Mouse (Mus musculus): ENCODE data around the gene Slc13a2. TPM values are rescaled to one million over a fixed set of nuclear protein-coding genes. Genes with fewer than 3 reads are reported as not detected.

The Slc13a2 gene
- polyA plus RNA-seq, 1 experiment from 2014 or later, result 1.1 TPM

GRCm38 (mm10) chr11:78377549-78378159 is 44.4 kb downstream of the Slc13a2 start:
- ATAC-seq, result no peak
- TF ChIP-seq CTCF (IDR thresholded peaks at IDR 0.05), result no peak
- DNase-seq (ENCODE audit: low read depth, low spot score), result no peak
- H3K27me3 ChIP-seq, result no peaks in the 10 kb centered on the region
- in situ Hi-C loops (cut with MboI; ENCODE audit: low pct_unique_long_range_greater_than_20kb), result no loop called here
- ChIA-PET CTCF (interaction anchor here (3.9 kb wide), 1 partner anchor 20 kb away, joined by 13 read pairs; no protein-coding TSS in a partner anchor), POLR2A (interaction anchor here (0.6 to 1.5 kb wide), 2 partner anchors 13 to 194 kb away, joined by 3 to 5 read pairs; partner anchors contain the start of gene Rpl23a)

GRCm38 (mm10) chr11:78374147-78374546 is 47.9 kb downstream of the Slc13a2 start:
- no peak for ATAC-seq
- TF ChIP-seq CTCF (IDR thresholded peaks at IDR 0.05), result no peak
- ChIA-PET CTCF (interaction anchor here (0.8 to 4.1 kb wide), 3 partner anchors 11 to 26 kb away, joined by 3 to 12 read pairs (median 3); no protein-coding TSS in a partner anchor), POLR2A (interaction anchor here (2.6 kb wide), 1 partner anchor 9 kb away, joined by 13 read pairs; no protein-coding TSS in a partner anchor)
- in situ Hi-C loops (cut with MboI; ENCODE audit: low pct_unique_long_range_greater_than_20kb), result no loop called here
- no peak for DNase-seq (ENCODE audit: low read depth, low spot score)
- no peaks in the 10 kb centered on the region for H3K27me3 ChIP-seq

GRCm38 (mm10) chr11:78372610-78373009 is 49.4 kb downstream of the Slc13a2 start:
- no peak for DNase-seq (ENCODE audit: low read depth, low spot score)

GRCm38 (mm10) chr11:78372166-78372565 is 49.9 kb downstream of the Slc13a2 start:
- DNase-seq (ENCODE audit: low read depth, low spot score) (no peak), ATAC-seq (no peak)
- POLR2A ChIA-PET, result interaction anchor here (0.8 to 1.0 kb wide), 2 partner anchors 9 to 11 kb away, joined by 3 to 4 read pairs; no protein-coding TSS in a partner anchor
- in situ Hi-C loops (cut with MboI; ENCODE audit: low pct_unique_long_range_greater_than_20kb), result no loop called here
- CTCF ChIA-PET, result interaction anchor here (0.9 to 4.1 kb wide), 6 partner anchors 9 to 83 kb away, joined by 3 to 12 read pairs (median 5); no protein-coding TSS in a partner anchor
- TF ChIP-seq CTCF (IDR thresholded peaks at IDR 0.05), result no peak
- no peaks in the 10 kb centered on the region for H3K27me3 ChIP-seq

More at GRCm38 (mm10) chr11:78372610-78373009, 49.4 kb downstream of the Slc13a2 start:
- ChIA-PET POLR2A (interaction anchor here (0.8 to 2.6 kb wide), 2 partner anchors 10 to 24 kb away, joined by 5 to 13 read pairs; no protein-coding TSS in a partner anchor), CTCF (interaction anchor here (0.9 to 4.1 kb wide), 5 partner anchors 9 to 83 kb away, joined by 3 to 12 read pairs (median 7); no protein-coding TSS in a partner anchor)
- no peaks in the 10 kb centered on the region for H3K27me3 ChIP-seq
- no peak for ATAC-seq
- in situ Hi-C loops (cut with MboI; ENCODE audit: low pct_unique_long_range_greater_than_20kb), result no loop called here
- no peak for TF ChIP-seq CTCF (IDR thresholded peaks at IDR 0.05)

- H3K27me3 ChIP-seq, result no peaks in the 10 kb centered on the region
- TF ChIP-seq CTCF (IDR thresholded peaks at IDR 0.05), result no peak
- DNase-seq (ENCODE audit: low read depth, low spot score) (no peak), ATAC-seq (no peak)
- POLR2A ChIA-PET, result interaction anchor here (0.8 to 1.0 kb wide), 2 partner anchors 10 to 11 kb away, joined by 3 to 4 read pairs; no protein-coding TSS in a partner anchor
- in situ Hi-C loops (cut with MboI; ENCODE audit: low pct_unique_long_range_greater_than_20kb), result no loop called here
- CTCF ChIA-PET, result interaction anchor here (1.1 to 4.1 kb wide), 5 partner anchors 8 to 28 kb away, joined by 3 to 12 read pairs (median 7); no protein-coding TSS in a partner anchor
These were observed 50.3 kb downstream of the Slc13a2 start for GRCm38 (mm10) chr11:78371711-78372110.

GRCm38 (mm10) chr11:78370389-78370788 is 51.6 kb downstream of the Slc13a2 start:
- ChIA-PET CTCF (interaction anchor here (0.8 to 3.3 kb wide), 4 partner anchors 11 to 29 kb away, joined by 3 to 18 read pairs (median 6); no protein-coding TSS in a partner anchor), POLR2A (interaction anchor here (1.2 to 1.5 kb wide), 2 partner anchors 11 to 13 kb away, joined by 5 to 7 read pairs; no protein-coding TSS in a partner anchor)
- in situ Hi-C loops (cut with MboI; ENCODE audit: low pct_unique_long_range_greater_than_20kb), result no loop called here
- TF ChIP-seq CTCF (IDR thresholded peaks at IDR 0.05), result no peak
- DNase-seq (ENCODE audit: low read depth, low spot score) (peak; percentile 77), ATAC-seq (peak; percentile 75)
- H3K27me3 ChIP-seq, result no peaks in the 10 kb centered on the region

- no peak for ATAC-seq
- in situ Hi-C loops (cut with MboI; ENCODE audit: low pct_unique_long_range_greater_than_20kb), result no loop called here
- no peaks in the 10 kb centered on the region for H3K27me3 ChIP-seq
- no peak for TF ChIP-seq CTCF (IDR thresholded peaks at IDR 0.05)
- DNase-seq (ENCODE audit: low read depth, low spot score), result no peak
- POLR2A ChIA-PET, result interaction anchor here (10.0 kb wide), 1 partner anchor 30 kb away, joined by 160 read pairs; no protein-coding TSS in a partner anchor
- CTCF ChIA-PET, result interaction anchor here (3.3 to 18.5 kb wide), 2 partner anchors 8 to 29 kb away, joined by 18 to 473 read pairs; no protein-coding TSS in a partner anchor
These were observed 54.4 kb downstream of the Slc13a2 start for GRCm38 (mm10) chr11:78367456-78368225.

- POLR2A ChIA-PET, result interaction anchor here (0.8 to 10.0 kb wide), 3 partner anchors 13 to 33 kb away, joined by 3 to 160 read pairs (median 3); no protein-coding TSS in a partner anchor
- no peaks in the 10 kb centered on the region for H3K27me3 ChIP-seq
- DNase-seq (ENCODE audit: low read depth, low spot score) (peak; percentile 86), ATAC-seq (peak; percentile 58)
- TF ChIP-seq CTCF (IDR thresholded peaks at IDR 0.05), result no peak
- CTCF ChIA-PET, result interaction anchor here (1.4 to 18.5 kb wide), 3 partner anchors 9 to 32 kb away, joined by 5 to 473 read pairs (median 12); no protein-coding TSS in a partner anchor
- in situ Hi-C loops (cut with MboI; ENCODE audit: low pct_unique_long_range_greater_than_20kb), result loop anchor here (5.0 kb wide), 1 partner anchor 33 kb away; no protein-coding TSS in a partner anchor
These were observed 57.9 kb downstream of the Slc13a2 start for GRCm38 (mm10) chr11:78364103-78364502.

GRCm38 (mm10) chr11:78363309-78364007 is 58.6 kb downstream of the Slc13a2 start:
- DNase-seq (ENCODE audit: low read depth, low spot score) (peak; percentile 73), ATAC-seq (peak; percentile 67)
- ChIA-PET CTCF (interaction anchor here (1.4 to 18.5 kb wide), 3 partner anchors 10 to 33 kb away, joined by 5 to 473 read pairs (median 12); no protein-coding TSS in a partner anchor), POLR2A (interaction anchor here (0.7 to 10.0 kb wide), 6 partner anchors 15 to 59 kb away, joined by 3 to 160 read pairs (median 4); no protein-coding TSS in a partner anchor)
- no peak for TF ChIP-seq CTCF (IDR thresholded peaks at IDR 0.05)
- H3K27me3 ChIP-seq, result no peaks in the 10 kb centered on the region
- in situ Hi-C loops (cut with MboI; ENCODE audit: low pct_unique_long_range_greater_than_20kb), result loop anchor here (5.0 kb wide), 1 partner anchor 34 kb away; no protein-coding TSS in a partner anchor
